Mouse (Mus musculus): ENCODE measurements around the gene Gtdc1. TPM values are rescaled to one million over a fixed set of nuclear protein-coding genes. Genes with fewer than 3 reads are reported as not detected.
"Not testable (repeated sequence)": the region's sequence is repeated elsewhere in the genome, so short reads cannot be mapped to it uniquely, and the experiment has no call there.

Gtdc1 gene
- polyA plus RNA-seq, 1 experiment from 2014 or later, result 13.4 TPM

- no peaks in the 10 kb centered on the region for H3K27me3 ChIP-seq (ENCODE audit: control insufficient read depth, insufficient read depth, low read length)
- no peak for DNase-seq (ENCODE audit: low spot score, missing footprints)
These were observed 302.3 kb downstream of the Gtdc1 start for GRCm38 (mm10) chr2:44625154-44625553.

GRCm38 (mm10) chr2:44622471-44622870 is 305.0 kb downstream of the Gtdc1 start:
- no peaks in the 10 kb centered on the region for H3K9me3 ChIP-seq (ENCODE audit: control insufficient read depth, low read length)
- DNase-seq (ENCODE audit: low spot score, missing footprints), result no peak
- WGBS, result 94% methylated on average over 3 of the region's 3 CpGs
- H3K36me3 ChIP-seq (ENCODE audit: control insufficient read depth, insufficient read depth, low read length), result no peaks in the 10 kb centered on the region
- no peak overlapping the region for H3K27ac ChIP-seq (ENCODE audit: low read depth, low read length)
- no peak for ATAC-seq (ENCODE audit: low FRiP score)
- H3K4me2 ChIP-seq, result no peak overlapping the region
- H3K27me3 ChIP-seq (ENCODE audit: control insufficient read depth, insufficient read depth, low read length), result no peaks in the 10 kb centered on the region
- no peak overlapping the region for H3K4me3 ChIP-seq (ENCODE audit: low read depth, low read length)
- H3K4me1 ChIP-seq (ENCODE audit: control insufficient read depth, insufficient read depth, low read length), result no peaks in the 10 kb centered on the region
- no peak overlapping the region for H3K9ac ChIP-seq (ENCODE audit: low read length)

More at GRCm38 (mm10) chr2:44625154-44625553, 302.3 kb downstream of the Gtdc1 start:
- 83% methylated on average over 3 of the region's 3 CpGs for WGBS
- no peaks in the 10 kb centered on the region for H3K9me3 ChIP-seq (ENCODE audit: control insufficient read depth, low read length)
- H3K4me1 ChIP-seq (ENCODE audit: control insufficient read depth, insufficient read depth, low read length), result no peaks in the 10 kb centered on the region
- ATAC-seq (ENCODE audit: low FRiP score), result no peak
- H3K36me3 ChIP-seq (ENCODE audit: control insufficient read depth, insufficient read depth, low read length), result no peaks in the 10 kb centered on the region
- no peak overlapping the region for H3K27ac ChIP-seq (ENCODE audit: low read depth, low read length)
- H3K9ac ChIP-seq (ENCODE audit: low read length), result no peak overlapping the region
- H3K4me3 ChIP-seq (ENCODE audit: low read depth, low read length), result no peak overlapping the region
- no peak overlapping the region for H3K4me2 ChIP-seq

GRCm38 (mm10) chr2:44599653-44600052 is 327.8 kb downstream of the Gtdc1 start:
- not testable (repeated sequence) for H3K36me3 ChIP-seq (ENCODE audit: control insufficient read depth, insufficient read depth, low read length); ATAC-seq (ENCODE audit: low FRiP score)
- WGBS, result 98% methylated on average over 3 of the region's 3 CpGs

DNA sequence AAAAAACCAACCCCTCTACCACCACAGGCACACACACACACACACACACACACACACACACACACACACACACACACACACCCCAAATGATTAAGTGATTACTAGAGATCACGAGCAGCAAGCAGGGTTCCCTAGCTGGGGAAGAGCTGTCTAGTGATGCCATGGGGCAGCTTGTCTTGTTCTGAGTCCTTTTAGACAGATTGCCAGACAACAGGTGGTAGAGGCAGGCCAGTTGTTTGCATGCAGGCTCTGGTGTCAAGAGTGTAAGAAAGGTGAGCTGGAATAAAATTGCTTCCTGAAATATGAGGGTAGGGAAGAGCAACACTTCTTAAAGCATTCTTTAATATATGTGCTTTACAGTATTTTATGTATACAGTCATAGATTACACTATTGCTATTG is 333.2 kb downstream of the Gtdc1 start:
- no peaks in the 10 kb centered on the region for H3K36me3 ChIP-seq (ENCODE audit: control insufficient read depth, insufficient read depth, low read length)
- H3K4me1 ChIP-seq (ENCODE audit: control insufficient read depth, insufficient read depth, low read length), result no peaks in the 10 kb centered on the region
- H3K9ac ChIP-seq (ENCODE audit: low read length), result no peak overlapping the region
- H3K4me2 ChIP-seq, result no peak overlapping the region
- WGBS, result 86% methylated on average over 1 of the region's 1 CpGs
- H3K27me3 ChIP-seq (ENCODE audit: control insufficient read depth, insufficient read depth, low read length), result no peaks in the 10 kb centered on the region
- H3K4me3 ChIP-seq (ENCODE audit: low read depth, low read length), result no peak overlapping the region
- DNase-seq (ENCODE audit: low spot score, missing footprints) (no peak), ATAC-seq (ENCODE audit: low FRiP score) (no peak)
- no peak overlapping the region for H3K27ac ChIP-seq (ENCODE audit: low read depth, low read length)
- no peaks in the 10 kb centered on the region for H3K9me3 ChIP-seq (ENCODE audit: control insufficient read depth, low read length)

More at GRCm38 (mm10) chr2:44599653-44600052, 327.8 kb downstream of the Gtdc1 start:
- H3K4me3 ChIP-seq (ENCODE audit: low read depth, low read length); H3K4me2 ChIP-seq; H3K27me3 ChIP-seq (ENCODE audit: control insufficient read depth, insufficient read depth, low read length); H3K27ac ChIP-seq (ENCODE audit: low read depth, low read length); DNase-seq (ENCODE audit: low spot score, missing footprints); H3K4me1 ChIP-seq (ENCODE audit: control insufficient read depth, insufficient read depth, low read length); H3K9ac ChIP-seq (ENCODE audit: low read length); H3K9me3 ChIP-seq (ENCODE audit: control insufficient read depth, low read length): not testable (repeated sequence)

- Histone ChIP-seq H3K9ac (ENCODE audit: low read length) (no peak overlapping the region), H3K36me3 (ENCODE audit: control insufficient read depth, insufficient read depth, low read length) (no peaks in the 10 kb centered on the region), H3K4me1 (ENCODE audit: control insufficient read depth, insufficient read depth, low read length) (no peaks in the 10 kb centered on the region), H3K27ac (ENCODE audit: low read depth, low read length) (no peak overlapping the region), H3K9me3 (ENCODE audit: control insufficient read depth, low read length) (no peaks in the 10 kb centered on the region), H3K4me2 (no peak overlapping the region), H3K4me3 (ENCODE audit: low read depth, low read length) (no peak overlapping the region), H3K27me3 (ENCODE audit: control insufficient read depth, insufficient read depth, low read length) (no peaks in the 10 kb centered on the region)
- ATAC-seq (ENCODE audit: low FRiP score), result no peak
- DNase-seq (ENCODE audit: low spot score, missing footprints), result no peak
- 78% methylated on average over 4 of the region's 4 CpGs for WGBS
These were observed 336.6 kb downstream of the Gtdc1 start for GRCm38 (mm10) chr2:44590881-44591280.

DNA sequence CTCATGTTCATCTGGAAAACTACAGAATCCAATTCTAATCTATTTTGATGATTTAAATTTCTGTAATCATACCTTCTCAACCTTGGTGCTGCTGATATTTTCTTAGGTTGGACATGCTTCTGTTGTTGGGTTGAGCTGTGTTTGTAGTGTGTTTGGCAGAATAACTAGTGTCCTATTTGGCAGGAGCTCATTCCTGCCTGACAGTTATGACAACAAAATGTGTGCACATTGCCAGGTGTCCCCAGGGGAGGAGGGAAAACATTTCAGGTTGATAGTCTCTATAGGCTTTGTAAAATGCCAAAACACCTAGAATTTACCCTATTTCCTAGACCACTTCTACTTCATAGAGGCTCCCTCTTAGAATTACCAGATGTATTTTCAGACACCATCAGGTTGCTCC is 343.4 kb downstream of the Gtdc1 start:
- Histone ChIP-seq H3K27me3 (ENCODE audit: control insufficient read depth, insufficient read depth, low read length) (no peaks in the 10 kb centered on the region), H3K4me1 (ENCODE audit: control insufficient read depth, insufficient read depth, low read length) (no peaks in the 10 kb centered on the region), H3K9ac (ENCODE audit: low read length) (no peak overlapping the region), H3K4me2 (no peak overlapping the region), H3K4me3 (ENCODE audit: low read depth, low read length) (no peak overlapping the region), H3K9me3 (ENCODE audit: control insufficient read depth, low read length) (no peaks in the 10 kb centered on the region; the same call in 1 of the 2 replicates), H3K27ac (ENCODE audit: low read depth, low read length) (no peak overlapping the region), H3K36me3 (ENCODE audit: control insufficient read depth, insufficient read depth, low read length) (no peaks in the 10 kb centered on the region)
- ATAC-seq (ENCODE audit: low FRiP score), result no peak
- no peak for DNase-seq (ENCODE audit: low spot score, missing footprints)

- no peak overlapping the region for H3K27ac ChIP-seq (ENCODE audit: low read depth, low read length)
These were observed 344.0 kb downstream of the Gtdc1 start for GRCm38 (mm10) chr2:44583491-44583890.

GRCm38 (mm10) chr2:44571810-44572209 is 355.6 kb downstream of the Gtdc1 start:
- H3K4me1 ChIP-seq (ENCODE audit: control insufficient read depth, insufficient read depth, low read length), result peaks cover 6% of the 10 kb centered on the region
- no peaks in the 10 kb centered on the region for H3K36me3 ChIP-seq (ENCODE audit: control insufficient read depth, insufficient read depth, low read length)
- no peak for ATAC-seq (ENCODE audit: low FRiP score)
- no peaks in the 10 kb centered on the region for H3K9me3 ChIP-seq (ENCODE audit: control insufficient read depth, low read length)
- DNase-seq (ENCODE audit: low spot score, missing footprints), result no peak
- WGBS, result 44% methylated on average over 3 of the region's 3 CpGs
- H3K4me3 ChIP-seq (ENCODE audit: low read depth, low read length), result no peak overlapping the region
- H3K4me2 ChIP-seq, result no peak overlapping the region; the same call in 1 of the 2 replicates
- H3K27ac ChIP-seq (ENCODE audit: low read depth, low read length), result no peak overlapping the region
- H3K9ac ChIP-seq (ENCODE audit: low read length), result no peak overlapping the region
- H3K27me3 ChIP-seq (ENCODE audit: control insufficient read depth, insufficient read depth, low read length), result no peaks in the 10 kb centered on the region

More at GRCm38 (mm10) chr2:44583491-44583890, 344.0 kb downstream of the Gtdc1 start:
- ATAC-seq (ENCODE audit: low FRiP score) (no peak), DNase-seq (ENCODE audit: low spot score, missing footprints) (no peak)
- Histone ChIP-seq H3K4me1 (ENCODE audit: control insufficient read depth, insufficient read depth, low read length) (no peaks in the 10 kb centered on the region), H3K27me3 (ENCODE audit: control insufficient read depth, insufficient read depth, low read length) (no peaks in the 10 kb centered on the region), H3K9me3 (ENCODE audit: control insufficient read depth, low read length) (no peaks in the 10 kb centered on the region; the same call in 1 of the 2 replicates), H3K4me2 (no peak overlapping the region), H3K36me3 (ENCODE audit: control insufficient read depth, insufficient read depth, low read length) (no peaks in the 10 kb centered on the region), H3K9ac (ENCODE audit: low read length) (no peak overlapping the region), H3K4me3 (ENCODE audit: low read depth, low read length) (no peak overlapping the region)

DNA sequence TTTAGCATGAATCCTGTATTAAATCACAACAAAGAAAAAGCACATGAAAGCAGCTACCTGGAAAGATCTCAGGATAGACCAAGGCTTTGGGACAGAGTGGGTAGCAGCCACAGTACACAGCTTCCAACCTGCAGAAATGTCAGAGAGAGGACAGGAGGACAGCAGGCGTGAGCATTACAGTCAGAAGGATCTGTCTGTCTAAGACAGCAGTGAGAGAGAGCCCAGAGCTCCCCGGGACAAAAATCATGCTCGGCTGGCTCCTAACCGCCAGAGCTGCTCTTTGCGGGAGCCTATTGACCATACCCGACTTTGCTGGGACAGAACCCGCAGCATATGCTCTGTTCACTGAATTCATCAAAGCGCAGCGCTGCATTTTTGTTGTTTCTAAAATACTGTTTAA is 356.3 kb downstream of the Gtdc1 start:
- H3K9me3 ChIP-seq (ENCODE audit: control insufficient read depth, low read length), result no peaks in the 10 kb centered on the region
- H3K27ac ChIP-seq (ENCODE audit: low read depth, low read length), result no peak overlapping the region
- H3K4me1 ChIP-seq (ENCODE audit: control insufficient read depth, insufficient read depth, low read length), result peaks cover 6% of the 10 kb centered on the region
- no peaks in the 10 kb centered on the region for H3K27me3 ChIP-seq (ENCODE audit: control insufficient read depth, insufficient read depth, low read length)
- no peaks in the 10 kb centered on the region for H3K36me3 ChIP-seq (ENCODE audit: control insufficient read depth, insufficient read depth, low read length)
- DNase-seq (ENCODE audit: low spot score, missing footprints), result no peak
- ATAC-seq (ENCODE audit: low FRiP score), result no peak; the same call in 1 of the 2 replicates
- no peak overlapping the region for H3K9ac ChIP-seq (ENCODE audit: low read length)
- H3K4me2 ChIP-seq, result peak overlapping the region; percentile 13; the same call in 1 of the 2 replicates
- WGBS, result 26% methylated on average over 9 of the region's 9 CpGs
- H3K4me3 ChIP-seq (ENCODE audit: low read depth, low read length), result no peak overlapping the region

Measured in midbrain, embryonic 11.5 days (tissue).